8 mouse cellular contexts compared by ENCODE assay signal in the genomic region with DNA sequence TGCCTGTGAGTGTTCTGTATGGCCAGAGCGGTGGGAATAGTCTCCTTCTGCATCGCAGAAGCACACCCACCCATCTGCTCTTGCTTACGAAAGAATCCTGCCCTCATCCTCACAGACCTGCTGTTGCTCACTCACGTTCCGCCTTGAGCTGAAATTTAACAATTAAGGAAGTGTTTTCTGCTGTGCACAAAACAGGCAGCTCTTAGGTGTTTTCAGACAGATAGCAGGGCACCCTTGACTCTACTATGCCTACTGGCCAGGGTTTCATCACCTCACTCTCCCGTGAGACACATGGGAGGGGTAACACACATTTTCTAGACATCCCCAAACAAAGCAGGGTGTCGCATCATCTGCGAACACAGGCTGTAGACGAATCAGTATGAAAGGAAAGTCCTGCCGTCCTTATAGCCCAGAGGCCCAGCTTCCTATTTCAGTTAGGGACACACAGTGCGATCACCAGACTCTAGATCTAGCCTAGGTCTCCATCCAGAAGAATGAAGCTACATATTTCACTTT. TPM values are rescaled to one million over a fixed set of nuclear protein-coding genes. Genes with fewer than 3 reads are reported as not detected.
DNase-seq lines count a peak whose midpoint lies in the region; ATAC-seq lines count a peak whose summit lies in the region.

No protein-coding gene starts in this region.

- H3K27ac ChIP-seq in heart, embryonic 11.5 days (ENCODE audit: low read depth, low read length), result peak overlapping the region; percentile 54; the same call in 1 of the 2 replicates
- H3K27ac ChIP-seq in limb, embryonic 15.5 days, result 0 out of 2 replicates have a peak overlapping the region, but pooled peaks have one; percentile 27
- peak overlapping the region; percentile 92 for H3K27ac ChIP-seq in neural tube, embryonic 13.5 days (replicated peaks)

- H3K4me2 ChIP-seq in heart, embryonic 11.5 days, result peak overlapping the region; percentile 56
- peak overlapping the region; percentile 47 for H3K4me2 ChIP-seq in limb, embryonic 15.5 days
- peak overlapping the region; percentile 73 for H3K4me2 ChIP-seq in neural tube, embryonic 13.5 days

- no peaks in the 10 kb centered on the region for H3K36me3 ChIP-seq in heart, embryonic 11.5 days (ENCODE audit: control insufficient read depth, insufficient read depth, low read length)
- no peaks in the 10 kb centered on the region for H3K36me3 ChIP-seq in limb, embryonic 15.5 days
- H3K36me3 ChIP-seq in neural tube, embryonic 13.5 days, result no peaks in the 10 kb centered on the region

- peak overlapping the region; percentile 43 for H3K9ac ChIP-seq in heart, embryonic 11.5 days (ENCODE audit: low read depth, low read length)
- H3K9ac ChIP-seq in limb, embryonic 15.5 days, result 0 out of 2 replicates have a peak overlapping the region, but pooled peaks have one; percentile 4
- peak overlapping the region; percentile 71 for H3K9ac ChIP-seq in neural tube, embryonic 13.5 days

- peak; percentile 30 to 48 for DNase-seq in left cerebral cortex, postnatal 14 days (ENCODE audit: low spot score in 2 of 2)
- no peak for DNase-seq in left cerebral cortex, adult 8-10 months (ENCODE audit: low spot score in 2 of 2)
- peak; percentile 35 for DNase-seq in cerebellum, adult 8-10 months
- DNase-seq in adrenal gland, adult 8-10 months, result no peak
- DNase-seq in adrenal gland, adult 2 months, result no peak

- H3K9me3 ChIP-seq in heart, embryonic 11.5 days (replicated peaks; ENCODE audit: control insufficient read depth, low read length), result no peaks in the 10 kb centered on the region
- no peaks in the 10 kb centered on the region for H3K9me3 ChIP-seq in limb, embryonic 15.5 days
- H3K9me3 ChIP-seq in neural tube, embryonic 13.5 days, result no peaks in the 10 kb centered on the region

- intact Hi-C loops in left cerebral cortex, postnatal 14 days (cut with DNase I), result loop anchor here (2.0 kb wide), 1 partner anchor 92 kb away; no protein-coding TSS in a partner anchor

- H3K4me3 ChIP-seq in heart, embryonic 11.5 days (ENCODE audit: low read depth, low read length), result peak overlapping the region; percentile 22
- H3K4me3 ChIP-seq in limb, embryonic 15.5 days, result peak overlapping the region; percentile 30
- H3K4me3 ChIP-seq in neural tube, embryonic 13.5 days, result peak overlapping the region; percentile 64

- 33% methylated on average over 11 of the region's 11 CpGs for WGBS in heart, embryonic 11.5 days (ENCODE audit: insufficient replicate concordance)
- WGBS in limb, embryonic 15.5 days, result 16% methylated on average over 11 of the region's 11 CpGs
- 11% methylated on average over 11 of the region's 11 CpGs for whole genome bisulfite sequencing in neural tube, embryonic 13.5 days

- no peaks in the 10 kb centered on the region for H3K27me3 ChIP-seq in heart, embryonic 11.5 days (ENCODE audit: control insufficient read depth, insufficient read depth, low read length)
- H3K27me3 ChIP-seq in limb, embryonic 15.5 days, result no peaks in the 10 kb centered on the region
- no peaks in the 10 kb centered on the region for H3K27me3 ChIP-seq in neural tube, embryonic 13.5 days

- H3K4me1 ChIP-seq in heart, embryonic 11.5 days (ENCODE audit: control insufficient read depth, insufficient read depth, low read length), result peaks cover 18% of the 10 kb centered on the region
- peaks cover 20% of the 10 kb centered on the region for H3K4me1 ChIP-seq in limb, embryonic 15.5 days
- peaks cover 66% of the 10 kb centered on the region for H3K4me1 ChIP-seq in neural tube, embryonic 13.5 days (replicated peaks)

- ATAC-seq in heart, embryonic 11.5 days (replicated peaks; ENCODE audit: insufficient number of reproducible peaks, low FRiP score, low TSS enrichment), result no peak
- ATAC-seq in limb, embryonic 15.5 days (ENCODE audit: insufficient number of reproducible peaks, low FRiP score, low TSS enrichment, low read depth), result no peak
- ATAC-seq in neural tube, embryonic 13.5 days (ENCODE audit: low read depth), result peak; percentile 20

RNA-seq across cellular contexts. Expression of a gene that starts 2.4 kb away (rescaled TPM):
- total RNA-seq in left cerebral cortex, postnatal 14 days (2021), result 100 to 1,000 TPM; 346 to 354 TPM
- 100 to 1,000 TPM; 175 to 217 (median 197) TPM for total RNA-seq in left cerebral cortex, adult 8-10 months (2022)
- polyA plus RNA-seq in heart, embryonic 11.5 days (2014; fragmentation: Nextera tagmentation; extraction: Ambion mirVana), result 41.1 and 42.4 TPM in 2 replicates
- polyA plus RNA-seq in limb, embryonic 15.5 days (2015; fragmentation: Nextera tagmentation; extraction: Ambion mirVana), result 49.4 and 60.6 TPM in 2 replicates
- polyA plus RNA-seq in neural tube, embryonic 13.5 days (2015; fragmentation: Nextera tagmentation; extraction: Ambion mirVana), result 299 and 332 TPM in 2 replicates
- total RNA-seq in adrenal gland, adult 8-10 months (2022), result 10 to 100 TPM; 30.0 to 52.2 (median 41.3) TPM
- 10 to 100 TPM; 32.8 to 39.5 TPM for total RNA-seq in adrenal gland, adult 2 months (2021)
- 3.3 and 3.7 TPM in 2 replicates for polyA plus RNA-seq in adrenal gland, adult 2 months (2012; rRNA removed)

Comparison
In these comparisons a context has a peak if more than half of its experiments do, and no peak if none do; other contexts are left out.
1. DNase-seq: peak in left cerebral cortex, postnatal 14 days (2 of 2) and cerebellum, adult 8-10 months (single experiment); none in left cerebral cortex, adult 8-10 months (0 of 2), adrenal gland, adult 8-10 months (single experiment) and adrenal gland, adult 2 months (single experiment).
2. H3K27ac ChIP-seq: peak in every context shown above with its lines; median percentile 92 in neural tube, embryonic 13.5 days; 54 in heart, embryonic 11.5 days; 27 in limb, embryonic 15.5 days.
3. H3K9ac ChIP-seq: peak in every context shown above with its lines; median percentile 71 in neural tube, embryonic 13.5 days; 43 in heart, embryonic 11.5 days; 4 in limb, embryonic 15.5 days.
4. Peak in every context shown above with its lines, with median percentiles within 50 percentile points of each other: H3K4me2 ChIP-seq and H3K4me3 ChIP-seq.